Mouse (Mus musculus) embryonic facial prominence, embryonic 13.5 days (tissue): ENCODE measurements around the gene Hspb11. TPM values are rescaled to one million over a fixed set of nuclear protein-coding genes. Genes with fewer than 3 reads are reported as not detected.

Experiments
- ATAC-seq: fragments of 200-750 bp; cut with Nextera tagmentation; 2 replicates; pipeline ENCODE4 v1.8.0; 2017; ENCODE audit warnings: low read depth; ENCODE audit not compliant: insufficient number of reproducible peaks, insufficient read depth, low FRiP score, low TSS enrichment
- H3K27ac ChIP-seq: fragments of 300-500 bp; sonication (generic); 2 replicates; pipeline ENCODE4 v1.5.1; 2015; ENCODE audit warnings: moderate library complexity, mild to moderate bottlenecking, inconsistent platforms
- H3K27me3 ChIP-seq: fragments of 300-500 bp; sonication (generic); 2 replicates; pipeline ENCODE4 v1.6.1; 2015; ENCODE audit warnings: mild to moderate bottlenecking, inconsistent platforms
- H3K36me3 ChIP-seq: fragments of 300-500 bp; sonication (generic); 2 replicates; pipeline ENCODE4 v1.6.1; 2015; ENCODE audit warnings: mild to moderate bottlenecking, inconsistent platforms
- H3K4me1 ChIP-seq: fragments of 300-500 bp; sonication (generic); 2 replicates; pipeline ENCODE4 v1.6.1; 2015; ENCODE audit warnings: inconsistent platforms
- H3K4me2 ChIP-seq: fragments of 300-500 bp; sonication (generic); 2 replicates; pipeline ENCODE4 v1.6.1; 2015; ENCODE audit warnings: moderate library complexity, mild to moderate bottlenecking, inconsistent platforms
- H3K4me3 ChIP-seq: fragments of 300-500 bp; sonication (generic); 2 replicates; pipeline ENCODE4 v1.5.1; 2015; ENCODE audit warnings: mild to moderate bottlenecking, inconsistent platforms
- H3K9ac ChIP-seq: fragments of 300-500 bp; sonication (generic); 2 replicates; pipeline ENCODE4 v1.6.1; 2015; ENCODE audit warnings: mild to moderate bottlenecking, inconsistent platforms
- H3K9me3 ChIP-seq: fragments of 300-500 bp; sonication (generic); 2 replicates; pipeline ENCODE4 v1.6.1; 2016; ENCODE audit warnings: inconsistent platforms
- WGBS: fragments of 180-500 bp; shearing (Covaris S2); methylation state at CpG from one replicate; pipeline ENCODE4 v1.1.7; 2015; ENCODE audit warnings: mixed read lengths; 5-methylcytosine and 5-hydroxymethylcytosine counted together
- polyA plus RNA-seq: library from polyadenylated mRNA; unstranded; fragments of >200 nt; fragmentation: Nextera tagmentation; extraction: Ambion mirVana; gene quantifications from 2 replicates; pipeline ENCODE4 v1.2.1, GENCODE M21; 2015

The Hspb11 gene
- polyA plus RNA-seq, 1 experiment from 2014 or later, result 43.3 TPM

DNA sequence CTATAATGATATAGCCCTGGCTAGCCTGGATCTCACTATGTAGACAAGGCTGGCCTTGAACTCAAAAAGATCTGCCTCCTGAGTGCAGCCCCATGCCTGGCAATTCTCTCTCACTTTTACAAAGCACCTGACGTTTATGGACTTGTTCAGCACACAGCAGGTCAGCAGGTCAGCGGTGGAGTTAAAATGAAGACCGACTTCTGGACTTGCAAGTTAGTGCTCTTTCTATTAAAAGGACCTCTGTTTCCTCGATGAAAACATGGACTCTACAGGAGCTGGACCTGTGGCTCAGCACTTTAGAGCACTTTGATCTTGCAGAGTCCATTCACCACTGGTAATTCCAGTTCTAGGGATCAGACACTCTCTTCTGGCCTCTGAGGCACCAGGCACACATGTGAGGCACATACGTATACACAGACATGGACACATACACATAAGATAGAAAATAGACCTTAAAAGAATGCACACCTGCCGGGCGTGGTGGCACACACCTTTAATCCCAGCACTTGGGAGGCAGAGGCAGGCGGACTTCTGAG, 44.7 kb downstream of the Hspb11 start:
- H3K36me3 ChIP-seq, result no peaks in the 10 kb centered on the region
- H3K9me3 ChIP-seq, result no peaks in the 10 kb centered on the region
- no peak overlapping the region for H3K9ac ChIP-seq
- no peak for ATAC-seq
- H3K27ac ChIP-seq, result no peak overlapping the region
- no peaks in the 10 kb centered on the region for H3K27me3 ChIP-seq
- 83% methylated on average over 8 of the region's 8 CpGs for WGBS
- H3K4me3 ChIP-seq, result no peak overlapping the region
- no peaks in the 10 kb centered on the region for H3K4me1 ChIP-seq
- no peak overlapping the region for H3K4me2 ChIP-seq

DNA sequence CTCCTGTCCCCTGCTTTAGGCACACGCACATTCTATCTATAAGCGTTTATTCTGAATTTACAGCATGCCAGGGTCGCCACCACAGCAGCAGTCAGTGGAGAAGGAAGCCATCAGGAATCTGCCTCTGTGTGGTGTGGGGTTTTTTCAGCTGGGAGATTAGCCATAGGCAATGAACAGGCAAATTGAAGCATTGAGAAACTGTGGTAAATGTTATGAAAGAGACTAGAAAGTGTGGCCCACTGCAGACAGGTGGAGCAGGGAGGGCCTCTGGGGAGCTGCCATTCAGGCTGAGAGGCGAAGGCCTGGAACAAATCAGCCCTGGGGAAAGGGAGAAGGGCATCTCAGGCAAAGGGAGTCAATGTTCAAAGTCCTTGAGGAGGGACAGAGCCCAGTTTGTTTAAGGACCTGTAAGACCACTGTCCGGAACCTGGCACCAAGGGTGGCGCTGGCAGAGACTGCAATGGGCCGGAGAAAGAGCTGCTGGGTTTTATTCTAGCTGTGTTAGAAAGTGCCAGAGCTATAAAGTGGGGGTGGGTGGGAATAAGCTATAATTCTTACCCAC, 46.5 kb downstream of the Hspb11 start:
- Histone ChIP-seq H3K4me1 (no peaks in the 10 kb centered on the region), H3K4me2 (no peak overlapping the region), H3K36me3 (no peaks in the 10 kb centered on the region), H3K4me3 (no peak overlapping the region), H3K27ac (no peak overlapping the region), H3K27me3 (no peaks in the 10 kb centered on the region), H3K9ac (no peak overlapping the region), H3K9me3 (no peaks in the 10 kb centered on the region)
- ATAC-seq, result no peak
- 78% methylated on average over 7 of the region's 7 CpGs for WGBS

DNA sequence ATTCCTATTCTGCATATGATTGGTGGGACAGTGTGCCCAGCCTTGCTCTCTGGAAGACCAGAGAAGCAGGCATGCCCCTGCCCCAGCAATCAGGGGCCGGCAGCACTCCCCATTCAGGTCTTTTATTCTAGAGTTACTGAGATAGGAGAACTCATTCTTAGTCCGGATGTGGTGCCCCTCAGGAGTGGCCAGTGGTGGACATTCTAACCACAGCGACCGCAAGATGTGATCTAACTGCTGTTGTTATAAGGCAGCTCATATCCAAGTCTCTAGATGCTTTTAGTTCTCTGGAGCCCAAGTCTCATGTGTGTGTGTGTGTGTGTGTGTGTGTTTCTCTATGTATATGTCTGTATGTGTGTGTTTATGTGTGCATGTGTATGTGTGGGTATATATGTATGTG, 47.0 kb downstream of the Hspb11 start:
- no peaks in the 10 kb centered on the region for H3K27me3 ChIP-seq
- no peak for ATAC-seq

GRCm38 (mm10) chr4:107300902-107301555, 47.6 kb downstream of the Hspb11 start:
- Histone ChIP-seq H3K4me1 (peaks cover 4% of the 10 kb centered on the region), H3K27me3 (no peaks in the 10 kb centered on the region), H3K9ac (no peak overlapping the region), H3K9me3 (no peaks in the 10 kb centered on the region), H3K4me3 (no peak overlapping the region), H3K4me2 (no peak overlapping the region), H3K27ac (no peak overlapping the region), H3K36me3 (no peaks in the 10 kb centered on the region)
- 97% methylated on average over 1 of the region's 1 CpGs for WGBS
- ATAC-seq, result peak; percentile 59

More for the DNA sequence above, 47.0 kb downstream of the Hspb11 start:
- Histone ChIP-seq H3K36me3 (no peaks in the 10 kb centered on the region), H3K4me1 (no peaks in the 10 kb centered on the region), H3K27ac (no peak overlapping the region), H3K4me3 (no peak overlapping the region), H3K4me2 (no peak overlapping the region), H3K9ac (no peak overlapping the region), H3K9me3 (no peaks in the 10 kb centered on the region)
- 83% methylated on average over 4 of the region's 4 CpGs for WGBS

DNA sequence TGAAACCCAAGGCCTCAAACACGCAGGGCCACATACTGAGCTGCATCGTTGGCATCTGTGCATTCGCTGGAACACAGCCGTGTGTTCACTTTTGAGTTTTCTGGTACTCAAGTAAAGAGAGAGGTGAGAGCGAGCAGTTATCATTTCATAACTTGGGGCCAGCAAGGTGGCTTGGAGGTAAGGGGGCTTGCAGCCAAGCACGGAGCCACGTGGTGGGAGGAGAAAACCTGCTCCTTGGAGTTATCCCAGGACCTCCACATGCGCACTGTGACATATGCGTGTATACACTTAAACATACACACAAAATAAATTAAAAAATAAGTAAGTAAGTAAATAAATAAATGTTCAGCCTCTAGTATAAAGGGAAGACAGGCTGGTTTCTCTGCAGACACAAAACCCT, 48.8 kb downstream of the Hspb11 start:
- no peak overlapping the region for H3K4me3 ChIP-seq
- no peaks in the 10 kb centered on the region for H3K27me3 ChIP-seq
- no peak overlapping the region for H3K4me2 ChIP-seq
- no peaks in the 10 kb centered on the region for H3K36me3 ChIP-seq
- no peak overlapping the region for H3K27ac ChIP-seq
- 88% methylated on average over 9 of the region's 9 CpGs for WGBS
- H3K4me1 ChIP-seq, result peaks cover 8% of the 10 kb centered on the region
- no peak for ATAC-seq
- no peaks in the 10 kb centered on the region for H3K9me3 ChIP-seq
- H3K9ac ChIP-seq, result no peak overlapping the region

DNA sequence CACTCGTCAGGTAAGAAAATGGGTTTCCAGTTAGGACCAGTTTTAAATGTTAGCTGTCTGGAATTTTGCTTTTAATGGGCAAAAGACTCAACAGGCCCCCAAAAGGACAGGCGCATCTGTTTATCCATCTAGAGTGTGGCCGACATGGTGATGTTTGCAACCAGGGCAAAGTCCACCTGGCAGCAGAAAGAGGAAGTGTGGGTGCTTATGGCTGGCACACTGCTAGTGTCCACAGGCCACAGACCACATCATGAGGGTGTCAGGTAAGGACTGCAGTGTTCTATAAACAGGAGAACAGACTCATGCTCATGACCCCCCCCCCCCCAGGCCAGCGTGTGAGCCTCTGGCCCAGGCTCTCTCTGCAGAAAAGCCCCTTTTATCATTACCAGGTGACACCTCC, 49.4 kb downstream of the Hspb11 start:
- no peaks in the 10 kb centered on the region for H3K9me3 ChIP-seq
- H3K27me3 ChIP-seq, result no peaks in the 10 kb centered on the region
- no peak overlapping the region for H3K4me3 ChIP-seq
- no peak for ATAC-seq
- no peak overlapping the region for H3K9ac ChIP-seq
- H3K4me1 ChIP-seq, result peaks cover 8% of the 10 kb centered on the region
- WGBS, result 73% methylated on average over 4 of the region's 4 CpGs
- H3K27ac ChIP-seq, result no peak overlapping the region
- H3K4me2 ChIP-seq, result no peak overlapping the region
- H3K36me3 ChIP-seq, result no peaks in the 10 kb centered on the region

GRCm38 (mm10) chr4:107303531-107303930, 50.1 kb downstream of the Hspb11 start:
- Histone ChIP-seq H3K27me3 (no peaks in the 10 kb centered on the region), H3K27ac (no peak overlapping the region), H3K4me2 (no peak overlapping the region), H3K4me1 (peaks cover 8% of the 10 kb centered on the region), H3K9ac (no peak overlapping the region), H3K9me3 (no peaks in the 10 kb centered on the region), H3K36me3 (no peaks in the 10 kb centered on the region), H3K4me3 (no peak overlapping the region)
- WGBS, result 43% methylated on average over 3 of the region's 3 CpGs
- ATAC-seq, result no peak

DNA sequence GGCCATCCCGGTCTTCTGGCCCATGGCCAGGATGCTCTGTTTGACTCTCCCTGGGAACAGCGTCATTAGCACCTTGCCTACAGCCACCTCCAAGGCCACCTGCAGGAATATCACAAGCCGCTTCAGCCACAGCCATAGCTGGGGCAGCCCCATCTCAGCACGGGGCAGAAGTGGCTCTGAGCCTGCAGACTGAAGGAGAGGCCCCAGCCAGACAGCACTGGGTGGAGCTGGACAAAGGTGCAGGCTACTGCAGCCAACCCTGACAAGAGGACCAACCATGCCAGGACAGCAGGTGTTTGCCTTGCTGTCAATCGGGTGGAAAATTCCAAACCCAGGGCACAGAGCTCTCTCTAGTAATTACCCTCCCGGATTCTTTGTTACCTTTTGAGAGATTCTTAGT, 53.6 kb downstream of the Hspb11 start, which contains the start of gene Dio1:
Gene Dio1, minus strand, starts transcription at position 204 of the 400 bp plus-strand sequence.
- H3K4me3 ChIP-seq, result no peak within 1 kb of the TSS
- ATAC-seq, result no peak
- no peak within 1 kb of the TSS for H3K4me2 ChIP-seq
- peaks cover 8% of the 10 kb centered on the region for H3K4me1 ChIP-seq
- no peak within 1 kb of the TSS for H3K9ac ChIP-seq
- H3K9me3 ChIP-seq, result no peaks in the 10 kb centered on the region
- H3K27me3 ChIP-seq, result no peaks in the 10 kb centered on the region
- H3K36me3 ChIP-seq, result no peaks in the 10 kb centered on the region
- 64% methylated on average over 6 of the region's 6 CpGs for WGBS
- no peak within 1 kb of the TSS for H3K27ac ChIP-seq

GRCm38 (mm10) chr4:107313690-107314478, 60.5 kb downstream of the Hspb11 start, which contains the start of gene Yipf1:
TSS of gene Yipf1 (plus strand) at chr4:107314363.
- peak within 1 kb of the TSS; percentile 84 for H3K4me2 ChIP-seq
- no peaks in the 10 kb centered on the region for H3K9me3 ChIP-seq
- ATAC-seq, result peak; percentile 82
- H3K4me3 ChIP-seq, result peak within 1 kb of the TSS; percentile 71
- peak within 1 kb of the TSS; percentile 76 for H3K9ac ChIP-seq
- peak within 1 kb of the TSS; percentile 68 for H3K27ac ChIP-seq
- H3K27me3 ChIP-seq, result no peaks in the 10 kb centered on the region
- peaks cover 22% of the 10 kb centered on the region for H3K4me1 ChIP-seq
- H3K36me3 ChIP-seq, result peaks cover 22% of the 10 kb centered on the region
- 1% methylated on average over 29 of the region's 29 CpGs for WGBS

DNA sequence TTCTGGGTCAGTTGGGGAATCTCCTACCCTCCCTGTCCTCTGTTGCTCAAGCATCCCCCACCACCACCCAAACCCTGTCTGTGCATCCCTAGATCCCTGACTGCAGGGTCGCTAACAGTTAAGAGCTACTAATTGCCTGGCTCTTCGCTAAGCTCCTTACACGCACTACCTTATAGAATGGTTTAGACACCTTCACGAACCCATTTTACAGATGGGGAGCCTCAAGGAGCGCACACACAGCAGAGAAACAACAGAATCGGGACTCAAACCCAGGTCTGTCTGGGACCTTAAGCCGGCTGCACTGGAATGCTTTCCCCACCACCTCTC, 61.0 kb downstream of the Hspb11 start:
- WGBS, result 5% methylated on average over 7 of the region's 7 CpGs
- H3K27ac ChIP-seq, result no peak overlapping the region
- no peak for ATAC-seq

DNA sequence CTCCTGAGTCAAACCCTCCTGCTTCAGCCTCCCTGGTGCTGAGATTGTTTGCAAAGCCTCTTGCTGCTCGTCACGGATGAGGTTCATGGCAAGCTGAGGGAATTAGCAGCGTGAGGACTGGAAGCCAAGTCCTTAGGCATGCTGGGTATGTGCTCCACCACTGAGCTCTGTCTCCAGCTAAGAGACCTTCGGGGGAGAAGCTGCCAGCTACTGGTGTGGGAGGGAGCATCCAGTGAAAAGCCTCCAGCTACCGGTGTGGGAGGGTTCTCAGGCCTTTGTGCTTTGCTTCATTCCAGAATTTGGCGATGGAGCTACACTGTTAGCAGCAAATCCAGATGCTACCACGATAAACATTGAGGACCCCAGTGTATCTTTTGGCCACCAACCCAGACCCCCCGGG, 65.3 kb downstream of the Hspb11 start:
- ATAC-seq, result no peak

More for the DNA sequence above, 61.0 kb downstream of the Hspb11 start:
- peaks cover 27% of the 10 kb centered on the region for H3K36me3 ChIP-seq
- no peaks in the 10 kb centered on the region for H3K9me3 ChIP-seq
- H3K4me1 ChIP-seq, result peaks cover 22% of the 10 kb centered on the region
- H3K4me2 ChIP-seq, result peak overlapping the region; percentile 84
- no peaks in the 10 kb centered on the region for H3K27me3 ChIP-seq
- H3K9ac ChIP-seq, result peak overlapping the region; percentile 76
- peak overlapping the region; percentile 71 for H3K4me3 ChIP-seq

More for the DNA sequence above, 65.3 kb downstream of the Hspb11 start:
- Histone ChIP-seq H3K36me3 (peaks cover 68% of the 10 kb centered on the region), H3K9ac (no peak overlapping the region), H3K9me3 (no peaks in the 10 kb centered on the region), H3K27me3 (no peaks in the 10 kb centered on the region), H3K4me1 (peaks cover 16% of the 10 kb centered on the region), H3K4me2 (no peak overlapping the region), H3K4me3 (no peak overlapping the region), H3K27ac (no peak overlapping the region)
- 82% methylated on average over 8 of the region's 8 CpGs for WGBS
